Mouse (Mus musculus) urinary bladder, postnatal 25 days (tissue): ENCODE data around the gene Mindy1.
"Not testable (repeated sequence)": the region's sequence is repeated elsewhere in the genome, so short reads cannot be mapped to it uniquely, and the experiment has no call there.

Source experiments
- DNase-seq: peaks from one replicate; pipeline ENCODE4 v3.0.0; 2022; ENCODE audit warnings: low spot score

The Mindy1 gene

GRCm38 (mm10) chr3:95319701-95320625, 38.8 kb downstream of the Mindy1 start:
- DNase-seq: no peak

DNA sequence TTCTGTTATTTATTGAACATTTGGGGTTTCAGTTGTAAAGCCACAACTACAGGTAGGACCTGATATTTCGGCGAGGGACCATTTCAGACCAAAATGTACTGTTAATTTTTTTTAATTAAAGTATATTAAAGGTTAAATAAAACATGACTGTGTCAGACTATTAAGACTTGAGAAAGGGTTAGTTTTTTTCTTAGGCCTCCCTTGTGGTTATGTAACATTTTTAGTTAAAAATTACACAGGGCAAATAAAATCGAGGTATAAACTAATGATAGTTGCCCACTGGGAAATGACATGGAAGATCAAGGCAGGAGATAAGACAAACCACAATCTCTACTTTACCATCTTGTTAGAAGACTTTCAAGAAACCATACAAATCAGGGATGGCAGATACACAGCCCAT, 42.3 kb downstream of the Mindy1 start:
- no peak for DNase-seq

GRCm38 (mm10) chr3:95324454-95325144, 43.5 kb downstream of the Mindy1 start:
- DNase-seq: no peak

DNA sequence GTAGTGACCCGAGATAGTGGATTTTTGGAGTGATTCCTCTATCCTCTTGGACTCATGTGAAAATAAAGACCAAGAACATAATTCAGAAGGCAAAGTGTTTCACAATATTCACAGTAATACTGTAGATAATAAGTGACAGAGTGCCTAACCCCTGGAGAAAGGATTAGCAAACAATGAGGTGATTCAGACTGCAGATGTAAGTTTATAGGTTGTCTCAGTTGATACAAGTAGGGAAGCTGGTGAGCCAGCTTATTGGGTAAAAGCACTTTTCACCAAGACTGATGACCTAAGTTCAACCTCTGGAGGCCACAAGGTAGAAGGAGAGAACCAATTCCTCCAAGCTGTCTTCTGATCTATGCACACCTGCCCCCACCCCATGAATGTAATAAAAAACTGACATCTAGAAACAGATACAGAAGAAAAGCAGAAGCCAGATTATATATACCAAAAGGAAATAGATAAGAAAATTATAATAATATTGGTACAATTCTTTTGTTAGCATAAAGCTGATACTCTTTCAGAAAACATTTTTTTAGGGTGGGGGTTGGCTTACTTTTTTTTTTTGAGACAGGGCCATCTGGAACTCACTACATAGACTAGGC, 47.8 kb downstream of the Mindy1 start:
- DNase-seq: no peak

GRCm38 (mm10) chr3:95331528-95331927, 50.4 kb downstream of the Mindy1 start:
- DNase-seq: no peak

DNA sequence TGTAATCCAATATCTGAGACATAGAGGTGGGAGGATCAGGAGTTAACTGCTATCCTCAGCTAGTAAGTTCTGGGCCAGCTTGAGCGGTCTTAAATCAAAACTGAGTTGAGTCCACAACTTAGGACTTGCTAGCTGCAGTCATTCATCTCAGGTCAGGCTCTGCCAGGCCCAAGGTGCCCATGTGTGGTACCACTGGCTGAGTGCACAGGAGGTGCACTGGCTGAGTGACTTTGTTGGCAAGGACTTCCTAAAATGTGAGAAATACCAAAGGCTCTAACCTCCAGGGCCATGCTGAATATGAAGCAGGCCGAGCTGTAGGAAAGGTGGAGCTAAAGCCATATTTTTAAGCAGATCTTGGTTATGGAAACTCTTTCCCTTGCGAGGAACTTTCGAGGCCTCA, 56.2 kb downstream of the Mindy1 start:
- no peak for DNase-seq

DNA sequence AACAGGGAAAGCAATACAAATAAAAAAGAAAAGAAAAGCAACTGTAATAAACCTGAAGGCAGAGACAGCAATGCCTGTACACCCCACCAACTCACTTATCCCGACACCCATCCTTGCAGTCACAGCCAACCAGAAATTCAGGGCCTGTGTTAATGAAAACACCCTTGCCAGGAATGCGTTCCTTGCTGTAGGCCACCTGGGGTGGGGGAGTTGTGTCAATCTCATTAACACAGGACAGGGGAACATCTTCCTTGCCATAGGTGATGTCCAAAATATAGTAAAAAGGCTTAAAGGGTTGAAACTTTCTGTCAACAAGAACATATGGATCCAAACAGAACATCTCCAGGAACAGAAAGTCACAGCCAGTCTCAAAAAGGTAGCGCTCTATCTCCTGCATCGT, 57.1 kb downstream of the Mindy1 start:
- DNase-seq: no peak

DNA sequence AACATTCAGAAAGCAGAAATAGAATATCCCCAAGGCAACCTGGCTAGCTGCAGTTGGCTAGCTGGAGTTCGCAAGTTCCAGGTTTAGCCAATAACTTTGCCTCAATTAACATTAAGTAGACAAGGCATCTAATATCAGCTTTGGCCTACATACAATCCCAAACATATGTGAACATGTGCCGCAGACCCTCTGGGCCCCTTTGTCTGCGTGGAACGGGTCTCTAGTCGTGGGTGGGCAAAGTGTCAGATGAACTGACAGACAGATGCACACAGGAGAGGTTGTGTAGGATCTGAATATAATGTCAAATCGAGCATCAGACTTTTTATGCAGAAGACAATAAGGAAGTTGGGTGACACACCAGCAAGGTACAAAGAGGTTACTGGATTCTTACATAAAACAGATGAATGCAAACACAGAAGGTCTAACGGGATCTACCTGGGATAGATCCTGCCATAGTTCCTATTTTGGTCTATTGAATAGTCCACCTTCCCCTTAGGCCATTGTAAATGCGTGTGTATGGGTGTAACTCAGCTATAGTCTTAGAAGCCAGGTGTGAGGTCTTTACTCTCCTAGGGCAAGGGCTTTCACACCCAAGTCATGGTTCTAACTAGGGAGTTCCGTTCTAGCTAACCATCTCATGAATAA, 62.3 kb downstream of the Mindy1 start:
- not testable (repeated sequence) for DNase-seq
